Mouse (Mus musculus) limb, embryonic 15.5 days (tissue): ENCODE measurements around the gene Pbld1. TPM values are rescaled to one million over a fixed set of nuclear protein-coding genes. Genes with fewer than 3 reads are reported as not detected.

Experiments
- ATAC-seq: fragments of 200-750 bp; cut with Nextera tagmentation; 2 replicates; pipeline ENCODE4 v1.8.0; 2017; ENCODE audit warnings: low read depth, moderate TSS enrichment; ENCODE audit not compliant: insufficient number of reproducible peaks, low FRiP score, low TSS enrichment
- H3K27ac ChIP-seq: fragments of 300-500 bp; sonication (generic); 2 replicates; pipeline ENCODE4 v1.5.1; 2015; ENCODE audit warnings: moderate library complexity, mild to moderate bottlenecking, inconsistent platforms
- H3K27me3 ChIP-seq: fragments of 300-500 bp; sonication (generic); 2 replicates; pipeline ENCODE4 v1.6.1; 2015; ENCODE audit warnings: inconsistent platforms
- H3K36me3 ChIP-seq: fragments of 300-500 bp; sonication (generic); 2 replicates; pipeline ENCODE4 v1.6.1; 2015; ENCODE audit warnings: inconsistent platforms
- H3K4me1 ChIP-seq: fragments of 300-500 bp; sonication (generic); 2 replicates; pipeline ENCODE4 v1.6.1; 2015; ENCODE audit warnings: inconsistent platforms
- H3K4me2 ChIP-seq: fragments of 300-500 bp; sonication (generic); 2 replicates; pipeline ENCODE4 v1.6.1; 2015; ENCODE audit warnings: mild to moderate bottlenecking, inconsistent platforms
- H3K4me3 ChIP-seq: fragments of 300-500 bp; sonication (generic); 2 replicates; pipeline ENCODE4 v1.5.1; 2015; ENCODE audit warnings: mild to moderate bottlenecking, inconsistent platforms
- H3K9ac ChIP-seq: fragments of 300-500 bp; sonication (generic); 2 replicates; pipeline ENCODE4 v1.6.1; 2015; ENCODE audit warnings: inconsistent platforms
- H3K9me3 ChIP-seq: fragments of 300-500 bp; sonication (generic); 2 replicates; pipeline ENCODE4 v1.6.1; 2016; ENCODE audit warnings: inconsistent platforms
- WGBS: fragments of 180-500 bp; shearing (Covaris S2); methylation state at CpG from one replicate; pipeline ENCODE4 v1.1.7; 2015; 5-methylcytosine and 5-hydroxymethylcytosine counted together
- polyA plus RNA-seq: library from polyadenylated mRNA; unstranded; fragments of >200 nt; fragmentation: Nextera tagmentation; extraction: Ambion mirVana; gene quantifications from 2 replicates; pipeline ENCODE4 v1.2.1, GENCODE M21; 2015

Gene Pbld1
- polyA plus RNA-seq, 1 experiment from 2014 or later, result 1.1 TPM

DNA sequence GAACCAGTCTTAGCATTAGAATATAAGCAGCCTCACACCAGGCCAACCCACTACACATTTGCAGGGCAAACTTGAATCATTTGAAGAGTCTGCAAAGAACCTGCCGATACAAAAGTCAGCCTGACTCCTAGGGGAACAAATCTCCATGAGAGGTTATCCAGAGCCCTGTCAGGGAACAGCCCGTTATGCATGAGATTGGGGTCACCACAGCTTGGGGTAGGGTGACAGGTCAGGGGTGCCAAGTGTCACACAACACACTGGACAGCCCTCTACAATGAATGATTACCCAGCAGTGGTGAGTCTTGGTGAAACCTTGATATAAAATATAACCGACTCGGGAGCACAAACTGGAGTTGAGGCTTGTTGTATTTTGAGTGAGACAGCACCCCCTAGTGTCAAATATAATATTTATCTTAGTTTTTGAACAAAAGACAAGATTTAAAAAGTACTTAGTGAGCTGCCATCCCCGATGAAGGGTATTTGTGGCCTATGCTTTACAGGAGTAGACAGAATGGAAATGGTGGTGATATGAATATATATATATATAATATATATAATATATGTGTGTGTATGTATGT lies 53.2 kb downstream of the Pbld1 start:
- no peaks in the 10 kb centered on the region for H3K27me3 ChIP-seq
- no peak overlapping the region for H3K9ac ChIP-seq
- H3K27ac ChIP-seq, result no peak overlapping the region
- no peak for ATAC-seq
- no peak overlapping the region for H3K4me2 ChIP-seq
- H3K36me3 ChIP-seq, result no peaks in the 10 kb centered on the region
- no peaks in the 10 kb centered on the region for H3K9me3 ChIP-seq
- H3K4me1 ChIP-seq, result no peaks in the 10 kb centered on the region
- WGBS, result 53% methylated on average over 5 of the region's 5 CpGs
- H3K4me3 ChIP-seq, result no peak overlapping the region

DNA sequence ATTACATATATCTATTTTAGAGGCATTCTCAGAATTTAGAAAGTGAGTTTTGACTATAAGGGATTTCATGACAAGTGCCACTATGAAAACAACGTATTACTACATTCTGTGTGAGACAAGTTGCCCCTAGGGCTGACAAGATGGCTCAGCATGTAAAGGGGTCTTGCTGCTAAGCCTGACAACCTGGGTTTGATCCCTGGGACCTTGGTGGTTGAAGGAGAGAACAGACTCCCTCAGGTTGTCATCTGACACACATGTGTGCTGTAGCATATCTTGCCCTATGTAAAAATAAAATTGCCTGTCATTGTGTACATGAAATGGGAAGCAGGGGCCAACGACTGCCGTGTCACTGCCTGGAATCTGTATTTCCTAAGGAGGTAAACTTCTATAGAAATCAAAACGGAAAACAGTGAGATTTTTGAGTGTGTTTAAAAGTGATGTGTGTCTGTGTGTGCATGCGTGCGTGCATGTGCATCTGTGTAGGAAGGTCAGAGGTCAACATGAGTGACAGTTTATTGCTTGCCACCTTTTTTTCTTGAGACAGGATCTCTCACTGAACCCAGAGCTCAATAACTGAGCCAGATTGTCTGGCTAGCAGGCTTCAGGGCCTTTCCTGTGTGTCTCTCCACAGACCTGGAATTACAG lies 53.9 kb downstream of the Pbld1 start:
- Histone ChIP-seq H3K36me3 (no peaks in the 10 kb centered on the region), H3K27me3 (no peaks in the 10 kb centered on the region), H3K4me3 (no peak overlapping the region), H3K4me2 (no peak overlapping the region), H3K27ac (no peak overlapping the region), H3K9ac (no peak overlapping the region), H3K9me3 (no peaks in the 10 kb centered on the region), H3K4me1 (no peaks in the 10 kb centered on the region)
- no peak for ATAC-seq
- WGBS, result 79% methylated on average over 6 of the region's 6 CpGs

DNA sequence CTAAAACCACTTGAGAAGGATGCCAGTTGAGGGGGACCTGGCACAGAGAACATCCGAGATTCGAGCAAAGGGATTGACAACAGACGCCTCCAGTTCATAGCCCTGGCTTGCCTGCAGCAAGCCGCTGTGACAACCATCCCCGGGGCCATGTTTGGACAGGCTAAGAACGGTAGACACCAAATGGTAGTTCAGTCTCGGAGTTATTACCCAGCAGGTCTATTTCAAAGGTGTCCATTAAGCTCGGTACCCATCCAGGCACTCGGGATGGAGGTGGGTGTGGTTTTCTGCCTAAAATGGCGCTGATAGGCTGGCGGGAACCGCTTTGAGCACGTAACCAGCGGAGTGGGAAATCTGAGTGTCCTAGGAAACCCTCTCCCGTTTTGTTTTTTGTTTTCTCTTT lies 55.9 kb downstream of the Pbld1 start:
- H3K27me3 ChIP-seq, result no peaks in the 10 kb centered on the region
- no peak overlapping the region for H3K4me3 ChIP-seq
- H3K36me3 ChIP-seq, result no peaks in the 10 kb centered on the region
- no peaks in the 10 kb centered on the region for H3K9me3 ChIP-seq
- H3K27ac ChIP-seq, result no peak overlapping the region
- H3K4me2 ChIP-seq, result no peak overlapping the region
- H3K9ac ChIP-seq, result no peak overlapping the region
- 84% methylated on average over 15 of the region's 15 CpGs for WGBS
- H3K4me1 ChIP-seq, result no peaks in the 10 kb centered on the region
- no peak for ATAC-seq

DNA sequence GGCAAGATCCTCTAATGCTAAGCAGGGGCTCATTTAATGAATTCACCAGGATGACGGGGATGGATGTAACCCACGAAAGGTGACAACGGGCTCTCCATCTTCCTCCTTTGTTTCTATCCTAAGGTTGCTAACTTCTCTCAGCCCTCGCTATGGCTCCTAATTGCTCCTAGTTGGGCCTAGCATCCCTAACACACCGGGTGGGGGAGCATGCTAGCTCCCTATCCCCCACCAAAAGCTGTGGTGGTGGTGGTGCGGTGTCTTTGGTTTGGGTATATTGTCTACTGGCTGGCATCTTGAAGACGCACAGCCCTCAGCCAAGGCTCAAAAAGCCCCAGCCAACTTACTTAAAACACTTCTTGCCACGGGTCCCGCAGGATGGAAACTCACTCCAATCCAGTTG lies 56.4 kb downstream of the Pbld1 start:
- ATAC-seq, result no peak
- Histone ChIP-seq H3K9me3 (no peaks in the 10 kb centered on the region), H3K9ac (no peak overlapping the region), H3K27ac (no peak overlapping the region), H3K4me3 (no peak overlapping the region), H3K27me3 (no peaks in the 10 kb centered on the region), H3K4me2 (no peak overlapping the region), H3K36me3 (no peaks in the 10 kb centered on the region), H3K4me1 (no peaks in the 10 kb centered on the region)
- 90% methylated on average over 9 of the region's 9 CpGs for WGBS

DNA sequence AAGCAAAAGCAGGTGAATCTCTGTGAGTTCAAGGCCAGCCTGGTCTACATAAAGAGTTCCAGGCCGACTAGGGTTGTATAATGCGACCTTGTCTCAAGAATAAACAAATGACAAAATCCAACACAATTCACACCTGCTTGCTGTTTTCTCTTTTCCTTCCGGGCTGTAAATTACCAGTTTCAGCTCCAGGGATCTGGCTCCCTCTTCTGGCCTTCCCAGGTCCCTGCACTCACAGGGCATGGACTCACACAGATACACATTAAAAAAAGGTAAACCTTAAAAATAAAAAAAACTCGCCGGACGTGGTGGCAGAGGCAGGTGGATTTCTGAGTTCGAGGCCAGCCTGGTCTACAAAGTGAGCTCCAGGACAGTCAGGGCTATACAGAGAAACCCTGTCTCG lies 57.6 kb downstream of the Pbld1 start:
- no peaks in the 10 kb centered on the region for H3K4me1 ChIP-seq
- H3K27ac ChIP-seq, result no peak overlapping the region
- no peak overlapping the region for H3K4me3 ChIP-seq
- WGBS, result 87% methylated on average over 8 of the region's 8 CpGs
- no peaks in the 10 kb centered on the region for H3K36me3 ChIP-seq
- H3K9me3 ChIP-seq, result no peaks in the 10 kb centered on the region
- no peaks in the 10 kb centered on the region for H3K27me3 ChIP-seq
- no peak overlapping the region for H3K4me2 ChIP-seq
- ATAC-seq, result no peak
- no peak overlapping the region for H3K9ac ChIP-seq

DNA sequence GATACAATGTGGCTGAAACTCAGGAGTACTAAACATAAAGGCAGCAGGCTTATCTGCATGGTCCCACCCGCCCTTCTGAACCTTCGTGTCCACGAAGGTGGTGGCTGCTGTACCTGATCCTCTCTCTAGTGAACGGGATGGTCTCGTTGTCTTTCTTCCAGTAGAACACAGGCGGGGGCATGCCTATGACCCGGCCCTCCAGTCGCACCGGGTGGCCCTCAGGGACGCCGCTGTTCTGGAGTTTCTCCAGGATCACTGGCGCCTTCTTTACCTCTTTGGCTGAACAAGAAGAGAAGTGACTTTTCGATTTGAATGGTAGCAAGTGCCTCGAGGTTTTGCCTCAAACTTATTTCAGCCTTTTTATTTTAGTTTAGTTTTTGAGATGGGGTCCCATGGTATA lies 60.0 kb downstream of the Pbld1 start:
- no peak for ATAC-seq
- 79% methylated on average over 14 of the region's 14 CpGs for WGBS
- H3K27me3 ChIP-seq, result no peaks in the 10 kb centered on the region

DNA sequence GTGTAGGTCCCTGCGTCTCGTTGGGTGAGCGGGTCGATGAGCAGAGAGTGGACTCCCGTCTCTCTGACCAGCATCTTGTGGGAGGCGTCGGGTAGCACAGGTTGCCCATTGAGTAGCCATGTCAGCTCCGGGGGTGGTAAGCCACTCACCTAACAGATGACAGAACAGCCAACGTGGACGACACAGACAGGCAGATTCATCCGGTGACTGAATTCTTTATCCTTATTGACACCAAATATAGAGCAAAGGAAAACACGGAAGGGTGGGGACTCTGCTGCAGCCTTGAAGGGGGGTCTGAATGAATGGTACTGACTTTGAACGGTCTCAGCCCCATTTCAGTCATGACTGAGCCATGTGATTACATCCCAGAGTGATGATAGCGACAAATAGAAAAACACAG lies 62.0 kb downstream of the Pbld1 start:
- no peaks in the 10 kb centered on the region for H3K9me3 ChIP-seq
- H3K4me2 ChIP-seq, result no peak overlapping the region
- 86% methylated on average over 14 of the region's 14 CpGs for WGBS
- no peaks in the 10 kb centered on the region for H3K27me3 ChIP-seq
- ATAC-seq, result no peak
- H3K27ac ChIP-seq, result no peak overlapping the region
- H3K4me3 ChIP-seq, result no peak overlapping the region
- no peak overlapping the region for H3K9ac ChIP-seq
- no peaks in the 10 kb centered on the region for H3K4me1 ChIP-seq
- H3K36me3 ChIP-seq, result no peaks in the 10 kb centered on the region

More for the DNA sequence above, 60.0 kb downstream of the Pbld1 start:
- Histone ChIP-seq H3K36me3 (no peaks in the 10 kb centered on the region), H3K27ac (no peak overlapping the region), H3K4me3 (no peak overlapping the region), H3K4me2 (no peak overlapping the region), H3K9ac (no peak overlapping the region), H3K4me1 (no peaks in the 10 kb centered on the region), H3K9me3 (no peaks in the 10 kb centered on the region)

DNA sequence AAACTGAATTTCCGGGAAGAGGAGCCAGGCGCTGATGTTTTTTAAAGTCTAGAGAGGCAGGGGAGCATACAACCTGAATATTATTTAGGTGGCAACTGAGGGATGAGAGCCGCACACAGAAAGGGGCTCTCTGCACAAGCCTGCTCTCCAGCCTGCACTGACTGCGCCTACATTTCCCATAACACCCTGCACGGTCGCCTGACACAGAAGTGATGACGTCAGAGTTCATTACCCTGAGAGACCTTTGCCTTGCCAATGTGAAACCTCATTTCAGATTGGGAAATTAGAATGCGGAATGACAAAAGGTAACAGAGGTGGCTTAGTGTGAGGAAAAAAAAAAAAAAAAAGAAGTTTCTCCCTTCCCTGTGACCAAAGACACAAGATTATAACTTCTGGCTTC lies 62.6 kb downstream of the Pbld1 start:
- no peaks in the 10 kb centered on the region for H3K27me3 ChIP-seq
- no peak overlapping the region for H3K4me2 ChIP-seq
- H3K4me3 ChIP-seq, result no peak overlapping the region
- no peaks in the 10 kb centered on the region for H3K4me1 ChIP-seq
- H3K9ac ChIP-seq, result no peak overlapping the region
- no peak for ATAC-seq
- H3K9me3 ChIP-seq, result no peaks in the 10 kb centered on the region
- no peaks in the 10 kb centered on the region for H3K36me3 ChIP-seq
- 33% methylated on average over 8 of the region's 8 CpGs for WGBS
- H3K27ac ChIP-seq, result no peak overlapping the region

DNA sequence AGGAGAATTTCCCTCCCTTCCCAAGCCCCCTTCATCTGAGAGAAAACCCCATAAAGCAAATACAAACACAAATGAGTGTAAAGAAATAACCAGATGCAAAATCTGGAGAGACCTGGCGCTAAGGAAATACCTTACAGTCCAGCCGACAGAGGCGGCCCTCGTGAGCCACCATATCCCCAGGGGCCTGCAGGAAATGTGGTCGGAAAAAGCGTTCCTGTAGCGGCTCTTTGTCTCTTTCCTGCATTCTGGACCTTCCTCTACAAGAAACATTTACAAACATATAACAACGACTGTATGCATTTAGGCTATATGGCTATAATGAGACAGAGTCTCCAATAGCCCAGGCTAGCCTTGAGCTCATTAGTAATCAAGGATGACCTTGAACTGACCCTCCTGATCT lies 63.2 kb downstream of the Pbld1 start:
- H3K4me3 ChIP-seq, result no peak overlapping the region
- H3K4me2 ChIP-seq, result no peak overlapping the region
- H3K9me3 ChIP-seq, result no peaks in the 10 kb centered on the region
- H3K27me3 ChIP-seq, result no peaks in the 10 kb centered on the region
- H3K36me3 ChIP-seq, result no peaks in the 10 kb centered on the region
- no peak overlapping the region for H3K27ac ChIP-seq
- H3K4me1 ChIP-seq, result no peaks in the 10 kb centered on the region
- no peak for ATAC-seq
- 76% methylated on average over 8 of the region's 8 CpGs for whole genome bisulfite sequencing
- H3K9ac ChIP-seq, result no peak overlapping the region

DNA sequence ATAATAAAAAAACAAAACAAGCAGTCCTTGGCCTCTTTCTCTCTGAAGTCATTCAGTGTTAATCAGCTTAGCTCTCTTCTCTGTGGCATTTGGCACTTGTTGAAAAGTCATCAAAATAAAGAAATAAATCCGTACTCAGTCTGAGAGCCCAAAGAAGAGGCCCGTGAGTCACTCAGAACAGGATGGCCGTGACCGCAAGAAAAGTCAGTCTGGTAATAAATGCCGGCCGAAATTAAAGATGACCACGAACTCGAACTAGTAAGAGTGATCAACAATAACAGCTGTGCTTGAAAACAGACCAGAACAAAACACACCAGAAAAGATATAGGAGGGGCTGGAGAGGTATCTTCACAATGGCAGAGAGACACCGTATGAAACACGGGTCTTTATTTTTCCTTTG lies 64.1 kb downstream of the Pbld1 start:
- Histone ChIP-seq H3K9ac (no peak overlapping the region), H3K4me1 (no peaks in the 10 kb centered on the region), H3K4me2 (no peak overlapping the region)

DNA sequence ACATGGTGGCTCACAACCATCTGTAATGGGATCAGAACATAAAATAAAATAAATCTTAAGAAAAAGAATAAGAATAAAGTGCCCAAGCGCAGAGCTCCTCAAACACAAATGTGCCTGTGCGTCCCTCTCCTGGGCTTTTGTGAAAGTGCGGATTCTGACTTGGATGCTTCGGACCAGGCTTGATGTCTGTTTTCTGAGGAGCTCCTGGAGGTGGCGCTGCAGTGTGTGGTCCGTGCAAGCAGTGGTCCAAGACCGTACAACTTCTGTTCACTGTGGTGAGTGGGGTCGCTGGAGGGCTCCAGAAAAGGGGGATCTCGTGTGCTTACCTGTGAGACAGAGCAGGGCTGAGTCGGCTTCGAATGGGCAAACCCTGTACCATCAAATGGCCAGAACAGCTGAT lies 65.4 kb downstream of the Pbld1 start:
- no peak for ATAC-seq
- no peaks in the 10 kb centered on the region for H3K9me3 ChIP-seq
- WGBS, result 34% methylated on average over 11 of the region's 11 CpGs
- H3K4me1 ChIP-seq, result no peaks in the 10 kb centered on the region
- no peak overlapping the region for H3K4me3 ChIP-seq
- no peaks in the 10 kb centered on the region for H3K36me3 ChIP-seq
- no peak overlapping the region for H3K9ac ChIP-seq
- no peak overlapping the region for H3K27ac ChIP-seq
- no peaks in the 10 kb centered on the region for H3K27me3 ChIP-seq
- H3K4me2 ChIP-seq, result no peak overlapping the region

More for the DNA sequence above, 64.1 kb downstream of the Pbld1 start:
- 89% methylated on average over 10 of the region's 10 CpGs for WGBS
- Histone ChIP-seq H3K27ac (no peak overlapping the region), H3K27me3 (no peaks in the 10 kb centered on the region), H3K4me3 (no peak overlapping the region), H3K36me3 (no peaks in the 10 kb centered on the region), H3K9me3 (no peaks in the 10 kb centered on the region)
- no peak for ATAC-seq

DNA sequence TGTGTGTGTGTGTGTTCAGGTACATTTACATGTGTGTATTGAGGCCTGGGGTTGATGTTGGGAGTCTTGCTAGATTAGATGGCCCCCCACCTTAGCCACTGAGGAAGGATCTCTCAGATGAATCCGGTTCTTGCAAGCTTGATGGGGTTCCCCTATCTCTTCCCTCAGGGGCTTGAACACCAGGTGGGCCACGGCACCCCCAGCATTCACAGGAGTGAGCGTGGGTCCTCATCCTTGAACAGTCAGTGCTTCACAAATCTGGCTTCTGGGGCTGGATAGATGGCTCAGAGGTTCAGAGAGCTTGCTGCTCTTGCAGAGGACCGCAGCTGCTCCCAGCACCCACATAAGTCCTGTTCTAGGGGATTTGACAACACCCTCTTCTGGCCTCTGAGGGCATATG lies 66.2 kb downstream of the Pbld1 start:
- WGBS, result 71% methylated on average over 4 of the region's 4 CpGs

DNA sequence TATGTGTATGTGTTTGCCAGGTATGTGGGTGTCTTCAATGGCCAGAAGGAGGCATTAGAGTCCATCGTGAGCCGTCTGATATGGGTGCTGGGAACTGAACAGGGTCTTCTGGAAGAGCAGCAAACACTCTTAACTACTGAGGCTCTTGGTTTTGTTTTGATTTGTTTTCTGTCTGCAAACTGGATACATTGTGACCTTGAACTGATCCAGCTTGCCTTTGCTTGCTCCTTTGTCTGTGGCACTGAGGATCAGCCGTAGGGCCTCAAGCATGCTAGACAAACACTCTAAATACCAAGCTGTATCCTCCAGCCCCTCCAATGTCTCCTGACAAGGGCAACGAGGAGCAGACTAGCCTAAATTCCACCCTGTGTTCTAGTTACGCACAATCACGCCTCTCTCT lies 67.2 kb downstream of the Pbld1 start:
- H3K36me3 ChIP-seq, result no peaks in the 10 kb centered on the region
- H3K9ac ChIP-seq, result no peak overlapping the region
- no peak for ATAC-seq
- no peaks in the 10 kb centered on the region for H3K27me3 ChIP-seq
- no peaks in the 10 kb centered on the region for H3K9me3 ChIP-seq
- H3K4me2 ChIP-seq, result no peak overlapping the region
- H3K4me1 ChIP-seq, result no peaks in the 10 kb centered on the region
- no peak overlapping the region for H3K27ac ChIP-seq
- WGBS, result 91% methylated on average over 6 of the region's 6 CpGs
- no peak overlapping the region for H3K4me3 ChIP-seq

More for the DNA sequence above, 66.2 kb downstream of the Pbld1 start:
- H3K4me2 ChIP-seq, result no peak overlapping the region
- H3K4me3 ChIP-seq, result no peak overlapping the region
- no peak for ATAC-seq
- H3K27me3 ChIP-seq, result no peaks in the 10 kb centered on the region
- H3K9ac ChIP-seq, result no peak overlapping the region
- H3K36me3 ChIP-seq, result no peaks in the 10 kb centered on the region
- H3K27ac ChIP-seq, result no peak overlapping the region
- no peaks in the 10 kb centered on the region for H3K9me3 ChIP-seq
- no peaks in the 10 kb centered on the region for H3K4me1 ChIP-seq
